Mouse (Mus musculus) cerebellum, postnatal 10 days (tissue): ENCODE results near the gene Esrra.

Source experiments
- DNase-seq, 2 experiments: peaks; one replicate each; pipeline ENCODE4 v3.0.0; 2021; ENCODE audit warnings: mixed read lengths in 2 of 2

Gene Esrra

GRCm38 (mm10) chr19:6919876-6920740 lies 1.5 kb downstream of the Esrra start:
- peak; percentile 55 to 62 for DNase-seq

GRCm38 (mm10) chr19:6919431-6919830 lies 2.2 kb downstream of the Esrra start:
- no peak for DNase-seq

- DNase-seq, result no peak
Measured at GRCm38 (mm10) chr19:6918321-6918720, 3.3 kb downstream of the Esrra start.

- no peak for DNase-seq
Measured at GRCm38 (mm10) chr19:6916496-6916895, 5.1 kb downstream of the Esrra start.

- DNase-seq, result no peak
Measured at GRCm38 (mm10) chr19:6915276-6915675, 6.3 kb downstream of the Esrra start.

- DNase-seq, result no peak
Measured at GRCm38 (mm10) chr19:6914540-6914939, 7.1 kb downstream of the Esrra start.

GRCm38 (mm10) chr19:6913991-6914390 lies 7.6 kb downstream of the Esrra start:
- DNase-seq, result peak in 1 of 2 experiments; percentile 41

GRCm38 (mm10) chr19:6913036-6913435 lies 8.6 kb downstream of the Esrra start:
- DNase-seq, result no peak

- no peak for DNase-seq
Measured at GRCm38 (mm10) chr19:6912205-6912970, 9.2 kb downstream of the Esrra start.

- DNase-seq, result peak in 1 of 2 experiments; percentile 28
Measured at GRCm38 (mm10) chr19:6911101-6912074, 10.2 kb downstream of the Esrra start.

GRCm38 (mm10) chr19:6910306-6910705 lies 11.3 kb downstream of the Esrra start:
- peak; percentile 63 to 69 for DNase-seq

- peak; percentile 92 to 96 for DNase-seq
Measured at GRCm38 (mm10) chr19:6909507-6910289, 11.9 kb downstream of the Esrra start, which contains the start of the genes Trmt112 and Prdx5. TSS of gene Trmt112 (plus strand) at chr19:6909698. TSS of gene Prdx5 (minus strand) at chr19:6910106.

- no peak for DNase-seq
Measured at GRCm38 (mm10) chr19:6909021-6909420, 12.6 kb downstream of the Esrra start.

- no peak for DNase-seq
Measured at GRCm38 (mm10) chr19:6907811-6908540, 13.6 kb downstream of the Esrra start.

- DNase-seq, result no peak
Measured at GRCm38 (mm10) chr19:6907094-6907493, 14.5 kb downstream of the Esrra start.

GRCm38 (mm10) chr19:6906199-6906598 lies 15.4 kb downstream of the Esrra start:
- no peak for DNase-seq

- no peak for DNase-seq
Measured at GRCm38 (mm10) chr19:6905498-6906159, 16.0 kb downstream of the Esrra start.

- no peak for DNase-seq
Measured at GRCm38 (mm10) chr19:6904846-6905245, 16.8 kb downstream of the Esrra start.

GRCm38 (mm10) chr19:6903031-6903430 lies 18.6 kb downstream of the Esrra start:
- DNase-seq, result no peak

GRCm38 (mm10) chr19:6899641-6900040 lies 22.0 kb downstream of the Esrra start:
- DNase-seq, result no peak
